Mouse (Mus musculus): ENCODE results near the gene Mafg.

DNA sequence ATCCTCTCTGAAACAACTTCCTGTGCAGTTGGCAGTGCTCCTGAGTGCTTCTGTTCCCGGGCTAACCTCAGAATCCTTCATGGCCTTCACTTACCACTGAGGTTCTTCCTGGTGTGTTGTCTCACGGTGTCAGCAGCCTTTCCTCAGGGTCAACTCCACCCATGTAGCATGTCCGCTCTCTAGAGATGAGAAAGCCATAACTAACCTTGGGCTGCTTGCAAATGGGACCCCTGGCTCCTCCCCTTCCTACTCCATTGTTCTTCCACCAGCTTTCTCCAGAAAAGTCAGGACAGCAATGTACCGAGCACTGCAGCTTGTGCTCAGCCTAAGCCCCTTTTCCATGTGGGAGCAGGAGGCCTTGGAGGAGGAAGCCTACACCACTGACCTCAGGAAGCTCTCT, 26.6 kb downstream of the Mafg start:
- TF ChIP-seq CTCF (conservative IDR thresholded peaks at IDR 0.05; ENCODE audit: low read length) (no peak), POU5F1 (IDR thresholded peaks at IDR 0.05; ENCODE audit: borderline replicate concordance, low read length) (no peak), NANOG (IDR thresholded peaks at IDR 0.05; ENCODE audit: borderline replicate concordance, low read length) (no peak)

All from E14TG2a.4 (cell line).